ENCODE assay signal across 26 mouse cellular contexts in the genomic region with DNA sequence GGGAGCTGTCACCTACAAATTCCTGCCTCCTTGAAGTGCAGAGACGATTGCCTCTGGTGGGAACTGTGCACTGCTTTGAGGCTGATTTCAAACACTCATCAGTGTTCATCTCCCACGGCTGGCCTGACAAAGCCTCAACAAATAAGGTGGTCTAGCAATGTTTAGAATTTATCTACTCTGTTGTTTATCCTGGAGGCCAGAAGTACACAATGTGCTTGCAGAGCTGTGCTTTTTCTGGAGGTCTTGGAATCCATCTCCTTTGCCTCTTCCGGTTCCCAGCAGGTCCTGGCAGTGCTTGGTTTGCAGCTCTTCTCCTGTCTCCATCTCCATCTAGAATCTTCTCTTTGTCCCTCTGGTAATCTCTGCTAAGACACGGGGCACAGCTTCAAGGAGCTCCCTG. TPM values are rescaled to one million over a fixed set of nuclear protein-coding genes. Genes with fewer than 3 reads are reported as not detected.
DNase-seq lines count a peak whose midpoint lies in the region; ATAC-seq and TF ChIP-seq lines count a peak whose summit lies in the region.
"Had no signal": no experiment of that assay in that cellular context is flagged by ENCODE, and none has a peak within 500 bp of the region (broad histone marks: within the 10 kb centered on the region; RNA-seq: fewer than 3 reads in every experiment).

No protein-coding gene starts in this region.

- no peak for ATAC-seq in lung, postnatal 0 days
- ATAC-seq in intestine, embryonic 16.5 days = no peak
- ATAC-seq in stomach, postnatal 0 days (ENCODE audit: low FRiP score, low TSS enrichment) = no peak
- ATAC-seq: forebrain, embryonic 15.5 days had no signal

- H3K4me1 ChIP-seq in lung, postnatal 0 days (ENCODE audit: insufficient read depth, low read depth, low read length) = peaks cover 26% of the 10 kb centered on the region; the same call in 1 of the 2 replicates
- H3K4me1 ChIP-seq in intestine, embryonic 16.5 days (ENCODE audit: control insufficient read depth, insufficient read depth, low read length) = peaks cover 32% of the 10 kb centered on the region
- H3K4me1 ChIP-seq in stomach, postnatal 0 days (replicated peaks; ENCODE audit: control insufficient read depth, insufficient read depth) = peaks cover 7% of the 10 kb centered on the region

- H3K36me3 ChIP-seq in lung, postnatal 0 days (ENCODE audit: insufficient read depth, low read length) = no peaks in the 10 kb centered on the region
- no peaks in the 10 kb centered on the region for H3K36me3 ChIP-seq in intestine, embryonic 16.5 days (ENCODE audit: control insufficient read depth, insufficient read depth, low read length)
- H3K36me3 ChIP-seq in stomach, postnatal 0 days (ENCODE audit: control insufficient read depth, insufficient read depth, low read length) = no peaks in the 10 kb centered on the region
- H3K36me3 ChIP-seq: embryonic facial prominence, embryonic 15.5 days; forebrain, embryonic 15.5 days; heart, embryonic 10.5 days; hindbrain, embryonic 15.5 days had no signal

- no peak for DNase-seq in gastrocnemius, adult 2 months
- DNase-seq in gastrocnemius, adult 8-10 months (ENCODE audit: low spot score in 2 of 2) = no peak
- DNase-seq in lung, postnatal 0 days (ENCODE audit: low spot score) = no peak
- no peak for DNase-seq in lung, postnatal 36 days
- DNase-seq in stomach, postnatal 0 days (ENCODE audit: low spot score) = no peak
- DNase-seq in left cerebral cortex, postnatal 36 days (ENCODE audit: low spot score in 2 of 2) = no peak
- DNase-seq: adrenal gland, postnatal 10 days; cerebellum, adult 11 months; cerebellum, adult 8-10 months; cerebellum, postnatal 14 days; embryo, embryonic 11 days; gastrocnemius, postnatal 25 days; heart, adult 18-20 months; heart, postnatal 10 days; heart, postnatal 4 days had no signal

- no peak overlapping the region for H3K4me3 ChIP-seq in gastrocnemius, adult 2 months
- no peak overlapping the region for H3K4me3 ChIP-seq in lung, postnatal 0 days (ENCODE audit: low read depth, low read length)
- H3K4me3 ChIP-seq in intestine, embryonic 16.5 days (ENCODE audit: low read length) = no peak overlapping the region
- no peak overlapping the region for H3K4me3 ChIP-seq in stomach, postnatal 0 days (ENCODE audit: low read depth, low read length)
- H3K4me3 ChIP-seq: embryonic facial prominence, embryonic 15.5 days; erythroblast, embryonic 14.5 days; forebrain, embryonic 15.5 days; heart, embryonic 10.5 days; hindbrain, embryonic 15.5 days had no signal

- no peaks in the 10 kb centered on the region for H3K27me3 ChIP-seq in lung, postnatal 0 days (replicated peaks; ENCODE audit: insufficient read depth, low read length)
- no peaks in the 10 kb centered on the region for H3K27me3 ChIP-seq in intestine, embryonic 16.5 days (replicated peaks; ENCODE audit: control insufficient read depth, insufficient read depth, low read length)
- no peaks in the 10 kb centered on the region for H3K27me3 ChIP-seq in stomach, postnatal 0 days (ENCODE audit: control insufficient read depth, insufficient read depth, low read length)
- H3K27me3 ChIP-seq: embryonic facial prominence, embryonic 15.5 days; forebrain, embryonic 15.5 days; hindbrain, embryonic 15.5 days had no signal

- intact Hi-C loops in gastrocnemius, adult 2 months (cut with DNase I) = no loop called here
- intact Hi-C loops in left cerebral cortex, postnatal 36 days (cut with DNase I) = no loop called here

- peak overlapping the region; percentile 7; the same call in 1 of the 2 replicates for H3K27ac ChIP-seq in gastrocnemius, adult 2 months
- H3K27ac ChIP-seq in lung, postnatal 0 days (ENCODE audit: low read length) = no peak overlapping the region
- H3K27ac ChIP-seq in intestine, embryonic 16.5 days (ENCODE audit: low read length) = peak overlapping the region; percentile 75
- H3K27ac ChIP-seq in stomach, postnatal 0 days (replicated peaks) = peak overlapping the region; percentile 35; the same call in 1 of the 2 replicates
- H3K27ac ChIP-seq: embryonic facial prominence, embryonic 15.5 days; forebrain, embryonic 15.5 days; hindbrain, embryonic 15.5 days had no signal

- WGBS in lung, postnatal 0 days = 47% methylated on average over 4 of the region's 4 CpGs
- WGBS in intestine, embryonic 16.5 days = 51% methylated on average over 4 of the region's 4 CpGs
- WGBS in stomach, postnatal 0 days = 45% methylated on average over 4 of the region's 4 CpGs

- no peak overlapping the region for H3K9ac ChIP-seq in lung, postnatal 0 days (replicated peaks; ENCODE audit: low read depth)
- no peak overlapping the region for H3K9ac ChIP-seq in intestine, embryonic 16.5 days (ENCODE audit: low read depth, low read length)
- H3K9ac ChIP-seq in stomach, postnatal 0 days (ENCODE audit: low read length) = no peak overlapping the region
- H3K9ac ChIP-seq: embryonic facial prominence, embryonic 15.5 days; forebrain, embryonic 15.5 days; hindbrain, embryonic 15.5 days had no signal

- TF ChIP-seq EP300 in lung, postnatal 0 days (IDR thresholded peaks at IDR 0.05) = peak; percentile 96
- TF ChIP-seq EP300 in stomach, postnatal 0 days (optimal IDR thresholded peaks at IDR 0.05) = no peak

- no peaks in the 10 kb centered on the region for H3K9me3 ChIP-seq in lung, postnatal 0 days (ENCODE audit: low read length)
- H3K9me3 ChIP-seq in intestine, embryonic 16.5 days (ENCODE audit: control insufficient read depth, low read length) = no peaks in the 10 kb centered on the region
- no peaks in the 10 kb centered on the region for H3K9me3 ChIP-seq in stomach, postnatal 0 days (ENCODE audit: control insufficient read depth, low read length)
- H3K9me3 ChIP-seq: embryonic facial prominence, embryonic 15.5 days; forebrain, embryonic 15.5 days; heart, embryonic 10.5 days; hindbrain, embryonic 15.5 days had no signal

- H3K4me2 ChIP-seq in lung, postnatal 0 days (replicated peaks; ENCODE audit: low read depth, low read length) = no peak overlapping the region
- no peak overlapping the region for H3K4me2 ChIP-seq in intestine, embryonic 16.5 days (ENCODE audit: low read depth, low read length)
- no peak overlapping the region for H3K4me2 ChIP-seq in stomach, postnatal 0 days (replicated peaks; ENCODE audit: low read depth)
- H3K4me2 ChIP-seq: embryonic facial prominence, embryonic 15.5 days; forebrain, embryonic 15.5 days; hindbrain, embryonic 15.5 days had no signal

- no peak for TF ChIP-seq CTCF in gastrocnemius, adult 2 months (IDR thresholded peaks at IDR 0.05)
- no peak for TF ChIP-seq CTCF in lung, postnatal 0 days (IDR thresholded peaks at IDR 0.05)
- TF ChIP-seq CTCF in stomach, postnatal 0 days (IDR thresholded peaks at IDR 0.05; ENCODE audit: low read depth) = no peak

RNA-seq across cellular contexts. Expression of a gene that starts 19.2 kb away (rescaled TPM):
- total RNA-seq in gastrocnemius, adult 2 months (2021) = 100 to 1,000 TPM in 1 of 2 experiments, 10 to 100 TPM in 1; 53.6 to 322 TPM
- total RNA-seq in gastrocnemius, adult 8-10 months (2022) = 100 to 1,000 TPM in 1 of 4 experiments, 10 to 100 TPM in 3; 25.4 to 104 (median 52.6) TPM
- polyA plus RNA-seq in lung, postnatal 0 days (2015; fragmentation: Nextera tagmentation; extraction: Ambion mirVana) = 9.7 and 10.0 TPM in 2 replicates
- 8.7 and 8.8 TPM in 2 replicates for polyA plus RNA-seq in intestine, embryonic 16.5 days (2015; fragmentation: Nextera tagmentation; extraction: Ambion mirVana)
- polyA plus RNA-seq in stomach, postnatal 0 days (2015; fragmentation: Nextera tagmentation; extraction: Ambion mirVana) = 7.9 and 9.0 TPM in 2 replicates
- total RNA-seq in left cerebral cortex, postnatal 36 days (2021) = 10 to 100 TPM; 12.7 to 22.2 TPM
- total RNA-seq: common myeloid progenitor, adult 5-6 weeks; MEL had no signal
- polyA plus RNA-seq: erythroblast, embryonic 14.5 days had no signal

RNA-seq across cellular contexts. Expression of a gene that starts 22.6 kb away (rescaled TPM):
- total RNA-seq in gastrocnemius, adult 2 months (2021) = 10 to 100 TPM; 14.1 to 46.8 TPM
- total RNA-seq in gastrocnemius, adult 8-10 months (2022) = 10 to 100 TPM in 3 of 4 experiments, 1 to 10 TPM in 1; 8.6 to 22.9 (median 14.3) TPM
- 177 and 184 TPM in 2 replicates for polyA plus RNA-seq in lung, postnatal 0 days (2015; fragmentation: Nextera tagmentation; extraction: Ambion mirVana)
- polyA plus RNA-seq in intestine, embryonic 16.5 days (2015; fragmentation: Nextera tagmentation; extraction: Ambion mirVana) = 42.9 and 43.2 TPM in 2 replicates
- polyA plus RNA-seq in stomach, postnatal 0 days (2015; fragmentation: Nextera tagmentation; extraction: Ambion mirVana) = 85.9 and 96.8 TPM in 2 replicates
- 10 to 100 TPM; 12.4 to 44.2 TPM for total RNA-seq in left cerebral cortex, postnatal 36 days (2021)

RNA-seq across cellular contexts. Expression of a gene that starts 54.8 kb away (rescaled TPM):
- not detected for total RNA-seq in gastrocnemius, adult 2 months (2021)
- not detected for total RNA-seq in gastrocnemius, adult 8-10 months (2022)
- polyA plus RNA-seq in lung, postnatal 0 days (2015; fragmentation: Nextera tagmentation; extraction: Ambion mirVana) = 0.29 TPM in 1 of 2 replicates, not detected in the other
- not detected in 2 replicates for polyA plus RNA-seq in intestine, embryonic 16.5 days (2015; fragmentation: Nextera tagmentation; extraction: Ambion mirVana)
- polyA plus RNA-seq in stomach, postnatal 0 days (2015; fragmentation: Nextera tagmentation; extraction: Ambion mirVana) = 38.5 and 45.1 TPM in 2 replicates
- under 1 TPM; 0.23 to 0.30 TPM for total RNA-seq in left cerebral cortex, postnatal 36 days (2021)
- total RNA-seq: adrenal gland, postnatal 4 days; gastrocnemius, postnatal 25 days; heart, adult 18-20 months; heart, postnatal 10 days; heart, postnatal 4 days; MEL had no signal
- polyA plus RNA-seq: embryonic facial prominence, embryonic 11.5 days; erythroblast, embryonic 14.5 days; forebrain, embryonic 11.5 days had no signal
